Mouse (Mus musculus) granulocyte monocyte progenitor cell, adult 5-6 weeks (primary cell): Measurements from ENCODE around the gene Ubb. TPM values are rescaled to one million over a fixed set of nuclear protein-coding genes. Genes with fewer than 3 reads are reported as not detected.

Experiments
- ATAC-seq: replicated peaks from 2 replicates; pipeline ENCODE4 v1.8.0; 2016; ENCODE audit warnings: mild to moderate bottlenecking, moderate TSS enrichment, inconsistent platforms; ENCODE audit not compliant: poor library complexity, severe bottlenecking
- total RNA-seq, 2 experiments: library from RNA; stranded (forward) in 1 of 2; stranded (reverse) in 1 of 2; fragments of 200-712, 200-1000 nt in 1 of 2; fragments of >200 nt in 1 of 2; fragmentation: Nextera tagmentation in 1 of 2; gene quantifications; 2 replicates each; pipeline ENCODE4 v1.2.3; 2014 to 2017

Ubb gene
- total RNA-seq, 2 experiments from 2014 or later, result 954 to 1,247 TPM

DNA sequence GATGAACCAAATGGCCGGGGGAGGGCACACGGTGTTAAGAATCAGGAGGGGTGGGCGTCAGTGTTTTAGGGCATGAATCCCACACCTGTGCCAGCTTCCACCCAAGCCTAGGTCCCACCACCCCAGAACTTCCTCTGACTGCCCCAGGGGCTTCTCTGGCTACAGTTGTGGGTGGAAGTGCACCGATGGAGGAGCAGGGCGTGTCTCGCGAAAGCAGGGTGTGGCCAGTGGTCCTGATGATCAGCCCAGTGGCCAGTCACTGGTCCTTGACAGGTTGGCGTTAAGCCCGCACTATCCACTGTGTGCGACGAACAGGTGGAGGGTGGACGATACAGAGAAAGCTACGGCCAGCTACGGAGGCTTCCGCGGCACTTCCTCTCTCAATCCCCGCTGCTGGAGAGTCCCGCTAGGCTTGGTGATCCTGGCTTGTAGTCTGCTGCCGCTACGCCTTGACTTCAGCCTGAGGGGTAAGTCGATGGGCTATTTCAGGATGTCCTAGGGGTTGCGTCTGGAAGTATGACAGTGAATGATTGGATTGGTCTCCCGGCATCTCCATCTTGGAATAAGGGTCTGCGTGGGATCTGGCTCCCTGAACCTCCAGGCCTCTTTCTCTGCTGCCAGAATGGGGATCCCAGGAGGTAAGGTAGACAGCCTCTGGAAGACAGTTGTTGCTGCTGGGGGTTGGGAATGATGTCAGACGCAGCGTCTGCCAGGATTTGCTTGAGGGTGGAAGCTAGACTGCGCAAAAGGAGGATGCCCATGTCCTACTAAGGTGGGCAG, 24.9 kb downstream of the Ubb start:
- ATAC-seq, result peak; percentile 38

DNA sequence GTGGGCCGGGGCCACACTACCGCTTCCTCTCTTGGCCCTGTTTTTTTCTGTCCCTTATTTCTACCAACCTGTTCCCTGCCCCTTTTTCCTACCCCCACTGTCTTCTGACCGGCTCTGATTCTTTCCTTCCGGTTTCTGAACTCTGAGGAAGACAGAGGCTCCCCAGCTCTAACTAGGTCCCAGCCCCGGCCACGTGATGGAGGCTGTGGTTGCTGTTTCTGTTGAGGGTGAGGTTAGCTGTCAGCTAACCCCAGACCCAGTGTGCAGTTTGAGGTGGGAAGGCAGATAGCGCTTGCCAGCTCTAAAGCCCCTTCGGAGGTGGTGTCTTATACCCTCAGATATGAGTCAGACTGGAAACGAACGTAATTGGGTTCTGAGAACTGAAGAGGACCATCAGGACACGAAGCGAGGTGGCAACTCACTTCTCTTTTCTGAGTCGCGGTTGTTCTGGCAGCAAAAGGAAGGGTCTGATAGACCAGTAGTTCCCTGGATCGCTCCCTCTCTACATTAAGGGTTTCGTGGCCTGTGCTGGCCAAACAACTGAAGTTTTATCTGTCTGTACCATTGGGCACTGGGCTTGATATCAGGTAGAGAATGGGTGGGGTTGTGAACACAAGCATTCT, 25.7 kb downstream of the Ubb start:
- peak; percentile 65 for ATAC-seq

DNA sequence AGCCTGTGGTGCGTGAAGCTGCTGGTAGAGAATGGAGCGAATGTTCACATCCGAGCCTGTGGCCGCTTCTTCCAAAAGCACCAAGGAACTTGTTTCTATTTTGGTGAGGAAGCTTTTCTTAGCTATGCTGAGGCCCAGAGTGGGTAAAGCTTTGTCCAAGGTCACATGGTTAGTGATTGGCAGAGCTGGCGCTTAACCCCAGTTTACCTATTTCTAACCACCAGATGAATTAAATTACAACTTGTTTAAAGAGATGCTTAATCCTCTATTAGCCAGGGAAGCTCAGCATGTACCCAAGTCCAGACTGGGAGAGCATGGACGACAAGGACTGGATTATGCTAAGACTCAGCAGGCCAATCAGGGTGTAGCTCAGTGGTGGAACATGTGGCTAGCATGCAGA, 32.1 kb downstream of the Ubb start:
- no peak for ATAC-seq

DNA sequence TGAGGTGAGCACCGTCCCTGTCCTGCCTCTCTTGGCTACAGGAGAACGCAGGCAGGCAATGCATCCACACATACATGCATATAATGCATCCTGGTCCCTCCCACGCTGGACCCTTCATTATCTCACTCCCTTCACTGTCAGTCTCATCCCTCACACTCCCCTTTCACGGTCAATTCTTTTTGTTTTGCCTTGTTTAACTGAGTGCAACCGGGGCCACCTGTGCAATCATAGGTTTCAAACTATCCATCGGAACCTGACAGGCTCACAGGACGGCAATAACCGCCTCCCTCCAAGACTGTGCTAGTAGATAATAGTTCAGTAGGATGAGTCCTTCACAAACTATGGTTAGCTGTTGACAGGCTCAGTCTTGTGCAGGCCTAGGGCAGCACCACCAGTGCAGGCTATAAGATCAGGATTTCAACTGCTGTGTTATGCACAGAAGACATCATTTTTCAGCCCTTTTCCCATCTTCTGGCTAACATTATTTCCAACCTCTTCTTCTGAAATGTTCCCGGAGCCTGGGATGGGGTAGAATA, 33.8 kb downstream of the Ubb start:
- no peak for ATAC-seq

DNA sequence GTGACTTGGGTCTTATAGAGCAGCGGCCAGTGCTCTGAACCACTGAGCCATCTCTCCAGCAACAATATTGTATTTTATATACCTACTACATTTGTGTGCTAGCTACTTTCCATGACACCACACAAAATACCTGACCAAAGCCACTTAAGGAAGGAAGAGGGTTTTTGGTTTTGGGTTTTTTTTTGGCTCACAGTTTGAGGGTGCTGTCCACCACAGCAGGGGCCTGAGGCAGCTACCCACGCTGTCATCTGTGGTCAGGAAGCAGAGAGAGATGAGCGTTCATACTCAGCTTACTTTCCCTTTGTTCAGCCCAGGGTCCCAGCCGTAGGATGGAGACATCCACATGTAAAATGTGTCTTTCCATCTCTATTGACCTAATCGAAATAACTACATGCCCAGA, 36.1 kb downstream of the Ubb start:
- ATAC-seq, result no peak

DNA sequence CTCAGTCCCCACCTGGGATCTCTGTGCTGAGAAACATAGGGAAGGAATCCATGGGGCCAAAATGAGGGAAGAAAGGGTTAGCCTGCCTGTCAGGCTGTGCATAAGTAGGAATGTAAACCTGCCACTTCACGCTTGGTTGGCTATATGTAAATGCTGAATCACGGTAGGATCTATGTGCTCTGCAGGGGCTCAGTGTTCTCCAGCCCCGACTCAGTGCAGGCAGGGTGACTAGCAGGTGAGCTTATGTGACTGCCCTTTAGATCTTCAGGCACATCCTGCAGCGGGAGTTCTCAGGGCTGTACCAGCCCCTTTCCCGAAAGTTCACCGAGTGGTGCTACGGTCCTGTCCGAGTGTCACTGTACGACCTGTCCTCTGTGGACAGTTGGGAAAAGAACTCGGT, 38.4 kb downstream of the Ubb start:
- ATAC-seq, result no peak

DNA sequence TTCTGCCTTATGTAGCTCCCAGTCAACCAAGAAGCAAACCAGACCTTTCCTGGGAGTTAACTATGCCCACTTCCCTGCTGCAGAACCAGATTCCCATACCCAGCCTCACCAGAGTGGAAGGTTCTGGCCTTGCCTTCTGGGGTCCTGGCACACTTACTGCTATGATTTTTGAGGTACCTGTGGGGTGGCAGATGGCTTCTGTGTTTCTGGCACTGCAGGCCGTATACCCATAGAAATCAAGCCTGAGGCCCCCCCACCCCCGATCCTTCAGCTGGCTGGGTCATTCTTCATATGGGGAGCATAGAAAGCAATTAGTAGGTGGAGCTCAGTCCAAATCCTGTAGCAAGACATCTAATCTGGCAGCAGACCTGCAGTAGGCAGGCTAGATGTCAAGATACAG, 40.1 kb downstream of the Ubb start:
- ATAC-seq, result no peak

DNA sequence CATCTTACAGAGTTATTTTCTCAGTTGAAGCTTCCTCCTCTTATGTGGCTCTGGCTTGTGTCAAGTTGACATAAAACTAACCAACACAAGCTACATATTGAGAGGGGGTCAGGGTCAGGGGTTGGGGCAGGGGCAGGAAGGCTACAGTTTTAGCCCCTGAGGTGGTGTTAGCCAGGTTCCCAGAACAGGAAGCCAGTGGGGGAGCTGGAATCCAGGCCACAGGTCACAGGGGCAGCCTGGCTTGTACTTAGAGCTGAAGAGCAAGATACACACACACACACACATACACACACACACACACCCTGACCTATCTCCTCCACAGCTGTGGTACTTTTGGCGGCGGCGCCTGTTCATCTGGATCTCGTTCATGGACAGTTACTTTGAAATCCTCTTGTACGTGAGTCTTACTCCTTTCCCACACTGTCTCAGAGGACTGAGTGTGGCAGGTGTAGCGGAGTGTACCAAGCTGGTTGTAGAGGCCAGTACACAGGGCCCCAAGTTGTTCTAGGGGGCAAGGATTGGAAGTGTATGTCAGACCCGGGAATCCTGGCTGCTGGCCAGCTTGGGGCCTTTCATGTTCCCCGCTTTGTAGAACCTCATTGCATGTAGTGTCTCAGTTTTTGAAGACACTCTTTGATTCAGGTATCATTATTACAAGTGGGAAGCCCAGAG, 41.1 kb downstream of the Ubb start:
- no peak for ATAC-seq

DNA sequence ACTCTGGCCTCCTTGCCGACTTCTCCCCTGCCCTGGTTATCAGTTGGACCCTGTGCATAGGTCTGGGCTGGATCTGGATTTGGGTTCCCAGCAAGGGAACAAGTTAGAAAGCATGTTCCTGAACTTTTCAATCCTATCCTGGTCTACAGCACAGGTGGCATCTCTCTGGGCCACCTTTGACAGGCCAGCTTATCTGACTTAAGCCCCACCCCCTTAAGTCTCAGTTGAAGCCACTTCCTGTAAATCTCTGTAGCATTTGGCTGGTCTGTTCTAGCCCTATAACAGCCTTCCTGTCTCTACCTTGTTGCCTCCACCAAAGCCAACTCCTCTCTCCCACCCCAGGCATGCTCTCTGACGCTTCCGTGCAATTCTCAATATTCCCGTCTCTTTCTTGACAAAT, 47.6 kb downstream of the Ubb start:
- no peak for ATAC-seq

DNA sequence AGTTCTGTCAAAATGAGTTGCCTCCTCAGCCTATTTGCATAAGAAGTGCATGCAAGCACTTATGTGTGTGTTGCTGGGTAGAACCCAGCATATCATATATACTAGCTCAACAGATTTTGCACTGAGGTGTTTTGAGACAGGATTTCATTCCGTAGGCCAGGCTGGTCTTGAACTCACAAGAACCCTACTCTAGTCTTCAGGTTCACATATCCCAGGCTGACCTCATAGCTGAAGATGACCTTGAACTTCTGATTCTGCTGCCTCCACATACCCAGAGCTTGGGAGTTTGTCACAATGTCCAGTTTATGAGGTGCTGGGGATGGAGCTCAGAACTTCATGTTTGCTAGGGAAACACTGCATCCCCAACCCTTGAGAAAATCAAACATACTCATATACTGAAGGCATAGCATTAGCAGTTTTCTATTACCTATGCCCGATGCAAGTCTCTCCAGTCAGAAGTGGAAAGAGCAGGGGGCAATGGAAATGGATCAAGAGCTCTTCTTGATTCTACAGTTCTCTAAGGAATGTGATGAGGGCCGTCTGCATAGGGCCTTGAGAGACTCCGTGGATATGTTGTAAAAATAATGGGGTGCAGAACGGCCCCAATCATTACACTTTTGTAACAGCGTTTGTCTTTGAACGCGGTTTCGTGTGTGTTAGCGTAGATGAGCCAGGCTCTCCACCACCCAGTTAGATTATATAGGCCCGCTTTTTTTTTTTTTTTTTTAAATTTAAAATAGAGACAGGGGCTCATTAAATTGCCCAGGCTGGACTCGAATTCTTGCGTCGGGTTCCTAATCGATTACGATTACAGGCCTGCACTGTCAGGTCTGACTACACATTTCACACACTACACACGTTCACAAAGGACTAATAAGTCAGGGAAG, 51.0 kb downstream of the Ubb start:
- ATAC-seq, result no peak

Other genes with a start within 250 kb of the Ubb start
- gene Pigl, start 92.7 kb upstream of the Ubb start, total RNA-seq (2014; fragmentation: Nextera tagmentation), result 4.7 and 12.2 TPM in 2 replicates
- 2.5 and 3.6 TPM in 2 replicates for gene Pigl, start 92.7 kb upstream of the Ubb start, total RNA-seq (2017)
- 289 and 349 TPM in 2 replicates for gene Ncor1, start 92.6 kb upstream of the Ubb start, total RNA-seq (2014; fragmentation: Nextera tagmentation)
- gene Ncor1, start 92.6 kb upstream of the Ubb start, total RNA-seq (2017), result 267 and 271 TPM in 2 replicates
- gene Cenpv, start 11.9 kb upstream of the Ubb start, total RNA-seq (2014; fragmentation: Nextera tagmentation), result 25.2 and 30.3 TPM in 2 replicates
- gene Cenpv, start 11.9 kb upstream of the Ubb start, total RNA-seq (2017), result 12.8 and 15.7 TPM in 2 replicates
- 13.8 and 17.5 TPM in 2 replicates for gene Trpv2, start 23.3 kb downstream of the Ubb start, total RNA-seq (2014; fragmentation: Nextera tagmentation)
- gene Trpv2, start 23.3 kb downstream of the Ubb start, total RNA-seq (2017), result 9.2 and 10.7 TPM in 2 replicates
- gene Lrrc75a, start 97.4 kb downstream of the Ubb start, total RNA-seq (2014; fragmentation: Nextera tagmentation), result 5.7 TPM in 2 replicates
- gene Lrrc75a, start 97.4 kb downstream of the Ubb start, total RNA-seq (2017), result 3.6 and 5.4 TPM in 2 replicates
- 16.7 and 34.1 TPM in 2 replicates for gene Mmgt2, start 97.5 kb downstream of the Ubb start, total RNA-seq (2014; fragmentation: Nextera tagmentation)
- 15.9 and 23.7 TPM in 2 replicates for gene Mmgt2, start 97.5 kb downstream of the Ubb start, total RNA-seq (2017)
- gene Zfp287, start 180.7 kb downstream of the Ubb start, total RNA-seq (2014; fragmentation: Nextera tagmentation), result 1.1 and 2.5 TPM in 2 replicates
- 0.56 and 1.9 TPM in 2 replicates for gene Zfp287, start 180.7 kb downstream of the Ubb start, total RNA-seq (2017)
- not detected in 2 replicates for gene Gm10428, start 201.9 kb downstream of the Ubb start, total RNA-seq (2014; fragmentation: Nextera tagmentation)
- gene Gm10428, start 201.9 kb downstream of the Ubb start, total RNA-seq (2017), result not detected in 2 replicates
- 3.2 and 7.5 TPM in 2 replicates for gene Zfp286, start 238.3 kb downstream of the Ubb start, total RNA-seq (2014; fragmentation: Nextera tagmentation)
- gene Zfp286, start 238.3 kb downstream of the Ubb start, total RNA-seq (2017), result 2.4 and 2.8 TPM in 2 replicates